Mouse (Mus musculus) urinary bladder, postnatal 10 days (tissue): ENCODE measurements around the gene Grpel1.
A peak's percentile ranks its signal among the peaks of the same experiment; 100 is the strongest.

Source experiments
- DNase-seq: peaks from one replicate; pipeline ENCODE4 v3.0.0; 2022; ENCODE audit warnings: low spot score

Grpel1 gene

GRCm38 (mm10) chr5:36461231-36461630 is 3.6 kb upstream of the Grpel1 start:
- no peak for DNase-seq

DNA sequence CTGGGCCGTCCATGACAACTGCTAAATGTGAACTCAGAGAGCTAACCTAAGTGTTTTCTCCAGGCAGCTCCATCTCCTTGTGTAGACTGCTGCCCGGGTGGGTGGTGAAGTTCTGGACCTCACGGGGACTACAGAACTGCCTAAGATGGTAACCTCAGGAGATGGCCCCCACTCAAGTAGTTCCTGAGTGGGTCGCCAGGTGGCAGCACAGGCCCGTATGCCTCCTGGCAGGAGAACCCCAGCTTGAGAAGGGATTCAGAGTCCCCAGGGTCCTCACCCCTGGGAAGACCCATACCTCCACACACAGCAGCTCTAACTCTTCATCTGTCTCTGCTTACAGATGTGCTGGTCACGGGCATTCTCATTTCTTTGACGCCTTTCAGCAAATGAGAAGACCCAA is 2.0 kb upstream of the Grpel1 start:
- peak; percentile 38 for DNase-seq

GRCm38 (mm10) chr5:36463391-36463790 is 1.4 kb upstream of the Grpel1 start:
- no peak for DNase-seq

- DNase-seq: no peak
Measured at GRCm38 (mm10) chr5:36465889-36466288, 1.1 kb downstream of the Grpel1 start.

DNA sequence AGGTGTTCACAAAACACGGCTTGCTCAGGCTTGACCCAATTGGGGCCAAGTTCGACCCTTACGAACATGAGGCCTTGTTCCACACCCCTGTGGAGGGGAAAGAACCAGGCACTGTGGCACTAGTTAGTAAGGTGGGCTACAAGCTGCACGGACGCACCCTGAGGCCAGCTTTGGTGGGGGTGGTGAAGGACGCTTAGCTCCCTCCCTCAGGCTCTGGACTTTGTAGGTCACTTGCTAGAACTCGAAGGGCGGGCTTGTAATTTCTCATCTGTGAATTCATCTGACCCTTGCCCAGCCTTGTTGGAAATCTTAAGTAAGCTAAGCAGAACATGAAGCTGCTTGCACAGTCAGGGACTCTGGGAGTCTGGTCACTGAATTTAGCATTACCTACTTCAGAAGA is 6.4 kb downstream of the Grpel1 start:
- no peak for DNase-seq

- no peak for DNase-seq
Measured at GRCm38 (mm10) chr5:36472876-36473655, 8.3 kb downstream of the Grpel1 start.

DNA sequence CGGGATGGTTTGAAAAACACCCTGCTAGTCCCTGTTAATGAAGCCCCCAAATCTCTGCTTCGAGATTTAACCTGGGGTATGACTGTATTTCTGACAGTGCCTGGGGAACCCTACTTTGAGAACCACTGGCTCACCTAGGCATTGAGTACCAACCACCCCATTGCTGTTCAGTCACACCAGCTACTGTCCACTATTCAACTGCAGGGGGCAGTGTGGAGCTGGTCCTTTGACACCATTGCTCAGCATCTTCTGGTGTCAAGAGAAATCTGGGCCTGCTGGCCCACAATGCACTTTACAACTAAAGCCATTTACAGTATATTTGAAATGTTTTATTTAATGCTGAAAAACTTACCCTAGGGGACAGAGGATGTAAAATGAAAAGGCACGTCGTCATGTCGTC is 9.5 kb downstream of the Grpel1 start:
- DNase-seq: no peak

DNA sequence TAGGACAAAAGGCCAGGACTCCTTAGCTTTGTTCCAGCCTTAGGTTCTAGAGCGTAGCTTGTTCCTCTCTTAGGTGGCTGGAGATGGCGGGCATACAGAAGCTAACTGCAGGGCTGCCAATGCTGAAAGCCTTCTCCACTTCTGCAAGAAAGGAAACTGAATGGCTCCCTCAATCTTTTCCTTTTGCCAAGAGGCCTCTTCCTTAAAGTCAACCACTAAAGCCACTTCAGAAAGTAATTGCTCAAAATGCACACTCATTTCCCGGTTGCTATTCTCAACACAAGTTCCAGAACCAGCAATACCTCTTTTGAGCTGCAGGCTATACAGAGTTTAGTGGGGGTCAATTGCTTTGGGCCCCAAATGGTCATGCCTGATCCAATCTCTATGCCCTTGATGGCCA is 12.7 kb downstream of the Grpel1 start:
- DNase-seq: no peak

DNA sequence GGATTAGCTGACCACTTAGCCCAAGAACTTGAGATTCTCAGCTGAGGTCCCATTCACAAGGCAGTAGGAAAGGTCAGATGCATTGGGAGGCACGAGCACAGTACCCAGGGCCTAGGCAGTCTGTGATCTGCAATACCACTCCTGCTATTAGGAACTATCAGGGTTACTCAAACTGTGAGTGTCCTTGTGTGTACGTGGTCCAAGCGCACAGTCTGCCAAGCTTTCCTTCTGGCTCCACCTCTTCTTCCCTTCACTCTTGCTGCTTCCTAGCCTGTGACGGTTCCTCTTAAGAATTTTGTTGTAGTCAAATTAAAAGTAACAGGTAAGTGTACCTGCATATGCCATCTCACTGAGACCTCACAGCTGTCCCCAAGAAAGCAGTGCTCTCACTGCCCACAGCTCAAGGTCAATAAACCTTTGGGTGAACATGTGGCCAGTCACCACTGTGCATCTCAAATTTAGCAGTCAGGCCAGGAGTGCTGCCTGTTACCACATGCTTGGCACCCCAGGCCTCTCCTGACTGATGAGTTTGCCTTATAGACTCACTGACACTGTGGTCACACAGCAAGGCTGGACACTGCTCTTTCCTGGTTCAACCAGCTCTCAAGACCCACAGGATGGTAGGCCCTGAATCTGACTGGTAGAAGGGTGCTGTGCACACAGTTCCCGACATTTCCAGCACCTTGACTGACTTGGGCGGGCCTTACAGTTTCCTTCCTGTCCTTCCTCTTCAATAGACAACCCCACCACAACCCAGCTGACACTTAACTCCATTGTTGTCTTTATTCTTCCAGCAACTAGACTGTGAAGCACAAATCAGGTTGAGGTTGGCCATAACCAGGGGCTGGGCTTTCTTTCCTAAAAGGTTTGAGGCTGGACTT is 14.0 kb downstream of the Grpel1 start:
- no peak for DNase-seq

GRCm38 (mm10) chr5:36479735-36480134 is 14.9 kb downstream of the Grpel1 start:
- DNase-seq: no peak

DNA sequence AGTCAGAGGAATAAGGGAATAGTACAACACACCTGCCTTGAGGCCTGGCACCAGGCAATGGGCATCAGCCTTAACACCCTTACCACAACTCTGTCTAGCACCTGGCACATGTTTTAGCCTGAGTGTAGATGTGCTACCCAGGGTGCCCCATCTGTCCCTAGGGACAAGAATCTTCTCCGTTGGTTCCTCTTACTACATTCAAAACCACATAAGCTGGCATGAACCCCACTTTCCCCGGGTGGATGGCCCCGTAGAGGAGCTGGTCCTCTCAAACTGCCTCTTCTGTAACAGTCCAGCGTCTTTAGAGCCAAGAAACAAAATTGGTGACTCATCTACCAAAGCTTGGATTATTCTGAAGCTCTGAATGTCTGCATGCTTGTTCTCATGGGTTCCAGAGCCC is 15.6 kb downstream of the Grpel1 start:
- no peak for DNase-seq

DNA sequence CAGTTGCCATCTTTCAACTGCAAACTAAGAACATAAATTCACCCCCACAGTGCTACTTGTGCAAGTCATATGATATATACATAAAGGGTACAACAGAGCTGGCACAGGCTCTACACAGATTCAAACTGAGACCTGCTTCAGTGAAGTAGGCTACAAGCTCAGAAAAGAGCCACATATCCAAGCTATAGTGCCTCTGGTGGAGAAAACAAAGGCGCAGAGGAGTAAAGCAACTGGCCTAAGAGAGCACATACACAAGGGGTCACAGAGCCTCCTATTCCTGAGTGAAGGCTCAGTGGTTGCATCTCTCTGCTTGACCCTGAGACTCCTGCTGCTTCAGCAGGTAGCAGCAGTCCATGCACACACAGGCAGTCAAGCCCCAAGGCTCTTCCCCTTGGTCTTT is 16.3 kb downstream of the Grpel1 start:
- no peak for DNase-seq

DNA sequence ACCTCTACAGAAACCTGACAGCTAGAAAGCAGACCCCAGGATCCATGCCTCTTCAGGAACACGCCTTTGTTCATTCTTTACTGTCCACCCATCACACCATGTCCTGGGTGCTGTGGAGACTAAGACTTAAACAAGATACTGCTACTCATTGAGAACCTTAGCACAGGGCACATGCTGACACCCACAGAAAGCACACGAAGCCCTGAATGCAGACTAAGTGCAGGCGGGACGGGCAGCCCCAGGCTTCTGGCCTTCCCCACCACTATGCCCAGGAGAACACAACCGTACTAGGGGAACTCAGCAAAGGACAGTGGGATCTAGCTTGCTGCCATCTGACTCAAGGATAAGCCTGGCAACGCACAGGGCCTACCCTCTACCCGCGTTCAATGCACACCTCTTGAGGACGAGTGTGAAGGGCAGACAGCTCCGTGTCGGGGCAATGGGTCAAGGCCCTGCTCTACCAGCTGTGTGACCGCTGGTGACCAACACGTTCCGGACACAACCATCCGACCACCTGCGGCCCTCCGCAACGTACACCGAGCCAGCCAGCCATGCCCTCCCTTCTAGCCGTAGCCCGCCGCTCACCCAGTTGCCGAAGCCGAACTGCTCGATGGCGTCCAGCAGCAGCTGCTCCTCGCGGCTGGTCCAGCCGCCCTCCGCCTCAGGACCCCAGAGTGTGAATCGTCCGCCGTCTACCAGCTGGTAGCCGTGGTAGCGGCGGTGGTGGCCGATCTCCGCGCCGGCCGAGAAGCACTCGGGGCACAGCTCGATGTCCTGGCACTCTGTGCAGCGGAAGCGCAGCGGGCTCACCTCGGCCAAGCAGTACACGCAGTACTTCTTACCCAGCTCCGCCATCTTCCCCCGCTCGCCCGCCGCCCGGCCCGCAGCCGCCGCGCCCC is 18.7 kb downstream of the Grpel1 start:
- no peak for DNase-seq

- DNase-seq: peak; percentile 81
Measured at GRCm38 (mm10) chr5:36484171-36484990, 19.6 kb downstream of the Grpel1 start, which contains the start of the genes Tada2b and Ccdc96. Tada2b (minus strand) TSS chr5:36484285. Ccdc96 (plus strand) TSS chr5:36484588.

GRCm38 (mm10) chr5:36485306-36485705 is 20.5 kb downstream of the Grpel1 start:
- DNase-seq: no peak

GRCm38 (mm10) chr5:36489225-36489624 is 24.4 kb downstream of the Grpel1 start:
- DNase-seq: no peak

DNA sequence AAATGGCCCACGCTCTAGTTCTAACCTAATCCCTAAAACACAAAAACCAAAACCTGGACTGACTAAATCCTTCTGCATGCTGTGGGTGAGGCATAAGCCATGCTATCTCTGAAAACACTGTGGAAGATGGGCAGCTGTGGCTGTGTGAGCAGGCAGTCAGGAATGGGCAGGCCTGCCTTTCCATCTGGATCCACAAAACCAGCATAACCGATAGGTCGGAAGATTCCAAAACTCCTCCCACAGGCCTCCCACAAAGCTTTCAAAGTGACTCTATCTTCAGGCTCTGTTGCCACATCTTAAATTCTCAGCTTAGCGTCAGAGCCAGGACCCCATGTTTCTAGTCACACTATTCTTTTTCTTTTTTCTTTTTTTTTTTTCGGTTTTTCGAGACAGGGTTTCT is 29.1 kb downstream of the Grpel1 start:
- no peak for DNase-seq

DNA sequence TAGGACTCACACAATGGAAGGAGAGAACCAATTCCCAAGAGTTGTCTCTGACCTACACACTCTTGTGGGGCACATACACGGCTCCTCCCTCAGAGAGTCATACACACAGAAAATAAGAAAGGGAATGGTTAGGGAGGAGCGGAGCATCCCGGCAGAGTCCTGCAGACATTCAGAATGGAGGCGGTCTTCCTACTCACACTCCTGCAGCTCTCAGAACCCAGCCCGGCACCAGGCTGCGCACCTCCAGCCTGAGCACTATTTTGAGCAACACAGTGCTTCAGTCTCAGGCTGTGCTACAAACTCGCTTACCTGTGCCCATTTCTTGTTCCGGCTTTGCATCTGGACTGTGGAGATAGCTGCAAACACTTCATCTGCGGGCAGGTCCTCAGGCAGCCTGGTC is 29.9 kb downstream of the Grpel1 start:
- DNase-seq: no peak

GRCm38 (mm10) chr5:36505235-36505634 is 40.4 kb downstream of the Grpel1 start:
- no peak for DNase-seq

DNA sequence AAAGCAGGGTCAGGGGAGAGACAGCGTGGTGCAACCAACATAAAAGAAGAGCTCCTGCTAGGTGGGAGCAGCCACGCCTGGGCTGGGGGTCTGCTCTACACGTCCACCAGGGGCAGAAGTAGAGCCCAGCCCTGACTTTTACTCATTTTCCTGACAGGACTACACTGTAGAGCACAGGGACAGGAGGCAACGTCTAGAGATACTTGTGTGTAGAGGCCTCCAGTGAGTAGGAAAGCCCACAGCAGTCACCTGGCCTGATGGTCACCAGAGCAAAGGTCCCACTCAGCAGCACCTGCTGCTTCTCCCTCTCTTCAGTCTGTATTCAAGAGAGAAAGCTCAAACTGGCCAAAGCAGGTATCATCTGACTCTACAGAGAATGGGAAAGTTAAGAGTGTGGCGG is 40.8 kb downstream of the Grpel1 start:
- DNase-seq: no peak

DNA sequence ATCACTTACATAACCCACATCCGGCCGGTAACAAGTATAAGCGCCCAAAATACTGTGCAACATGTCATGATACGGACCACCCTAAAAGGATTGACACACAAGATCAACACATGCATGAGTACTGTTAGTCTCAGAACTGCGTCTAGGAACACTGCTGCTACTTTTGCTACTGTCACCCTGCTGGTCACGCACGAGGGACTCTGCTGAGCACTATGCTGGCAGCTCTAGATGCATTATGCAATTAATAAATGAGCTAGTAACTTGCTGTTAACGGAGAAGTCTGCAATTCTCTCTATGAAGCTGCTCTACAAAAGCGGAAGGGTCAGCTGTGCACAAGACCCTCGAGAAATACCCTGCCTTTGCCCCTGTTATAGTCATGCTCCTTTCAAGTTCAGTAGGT is 43.6 kb downstream of the Grpel1 start:
- no peak for DNase-seq
